Mouse (Mus musculus): ENCODE measurements at regions not wholly inside any gene's neighbourhood (a gene's known extent, or its start where the extent isn't known, plus 50 kb on each side); places are given as distances from the start of the nearest gene placed in this dataset.
"Not testable (repeated sequence)": the region's sequence is repeated elsewhere in the genome, so short reads cannot be mapped to it uniquely, and the experiment has no call there.

DNA sequence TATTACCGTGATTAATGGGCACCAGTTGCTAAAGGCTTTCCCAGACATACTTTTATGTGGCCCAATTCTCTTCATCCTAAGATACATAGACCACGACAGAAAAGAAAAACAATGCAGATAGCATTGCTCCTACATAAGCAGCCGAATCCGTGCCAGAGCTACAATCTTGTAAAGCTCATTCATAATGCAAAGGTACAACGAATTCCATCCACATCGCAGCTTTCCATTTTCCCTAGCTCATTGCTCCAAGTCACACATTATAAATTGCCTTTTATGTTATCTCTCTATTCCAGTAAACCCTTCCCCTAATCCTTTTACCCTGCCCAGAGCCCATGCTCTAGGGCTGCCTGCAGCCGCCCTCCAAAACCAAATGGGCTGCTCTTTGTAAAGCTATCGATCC is 226.8 kb downstream of the Utp18 start:
- TF ChIP-seq CTCF (IDR thresholded peaks at IDR 0.05; ENCODE audit: low read depth, low read length) (no peak), POLR2A (IDR thresholded peaks at IDR 0.05; ENCODE audit: borderline replicate concordance, low read depth, low read length) (no peak)
- Histone ChIP-seq H3K4me1 (ENCODE audit: control insufficient read depth, insufficient read depth, low read length) (no peaks in the 10 kb centered on the region), H3K4me3 (ENCODE audit: insufficient read depth, low read length) (no peak overlapping the region), H3K27ac (ENCODE audit: insufficient read depth, low read depth, low read length) (no peak overlapping the region)

GRCm38 (mm10) chr11:93655602-93656239 is 229.8 kb downstream of the Utp18 start:
- TF ChIP-seq CTCF (IDR thresholded peaks at IDR 0.05; ENCODE audit: low read depth, low read length), result no peak
- TF ChIP-seq POLR2A (IDR thresholded peaks at IDR 0.05; ENCODE audit: borderline replicate concordance, low read depth, low read length), result no peak
- Histone ChIP-seq H3K4me3 (ENCODE audit: insufficient read depth, low read length) (no peak overlapping the region), H3K4me1 (ENCODE audit: control insufficient read depth, insufficient read depth, low read length) (no peaks in the 10 kb centered on the region), H3K27ac (ENCODE audit: insufficient read depth, low read depth, low read length) (no peak overlapping the region)

DNA sequence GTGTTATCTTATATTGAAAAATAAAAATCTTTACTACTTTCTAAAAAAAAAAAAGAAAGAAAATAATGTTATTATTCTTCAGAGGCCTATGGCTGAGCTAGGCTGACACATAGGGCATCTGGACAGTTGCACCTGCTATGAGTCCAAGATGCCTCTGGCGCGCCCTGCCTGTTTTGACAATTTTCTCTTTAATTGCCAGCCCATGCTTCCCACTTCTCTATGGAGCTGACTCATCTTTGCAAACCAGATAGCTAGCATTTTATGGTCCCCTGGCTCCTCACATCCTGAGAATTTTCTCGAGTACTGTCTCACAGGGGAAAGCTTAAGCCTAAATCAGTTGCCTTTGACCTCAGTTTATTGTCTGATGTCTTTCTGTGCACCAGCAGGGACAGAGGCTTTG is 232.2 kb downstream of the Utp18 start:
- H3K27ac ChIP-seq (ENCODE audit: insufficient read depth, low read depth, low read length), result no peak overlapping the region
- no peak overlapping the region for H3K4me3 ChIP-seq (ENCODE audit: insufficient read depth, low read length)
- H3K4me1 ChIP-seq (ENCODE audit: control insufficient read depth, insufficient read depth, low read length), result no peaks in the 10 kb centered on the region
- TF ChIP-seq POLR2A (IDR thresholded peaks at IDR 0.05; ENCODE audit: borderline replicate concordance, low read depth, low read length) (no peak), CTCF (IDR thresholded peaks at IDR 0.05; ENCODE audit: low read depth, low read length) (no peak)

DNA sequence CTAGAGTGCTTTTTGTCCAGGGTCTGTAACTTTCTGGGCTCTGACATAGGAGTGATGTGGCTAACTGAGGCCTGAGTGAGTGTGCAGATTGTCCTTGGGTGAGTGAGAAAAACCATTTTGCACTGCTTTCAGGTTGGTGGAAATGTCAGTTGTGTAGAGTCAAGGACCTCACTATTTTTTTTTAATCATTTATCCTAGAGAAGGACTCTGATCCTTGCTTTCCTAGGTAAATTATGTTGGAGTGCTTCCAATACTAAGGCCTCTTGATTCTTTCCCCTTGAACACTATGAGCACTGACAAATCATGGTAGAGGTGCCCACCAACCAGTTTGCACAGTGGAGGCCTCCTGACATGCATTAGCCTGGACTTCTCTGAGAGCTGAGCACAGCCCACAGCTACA is 233.6 kb downstream of the Utp18 start:
- H3K27ac ChIP-seq (ENCODE audit: insufficient read depth, low read depth, low read length); H3K4me3 ChIP-seq (ENCODE audit: insufficient read depth, low read length); H3K4me1 ChIP-seq (ENCODE audit: control insufficient read depth, insufficient read depth, low read length): not testable (repeated sequence)
